Mouse (Mus musculus): ENCODE measurements around the gene Pou3f4.
"Not testable (repeated sequence)": the region's sequence is repeated elsewhere in the genome, so short reads cannot be mapped to it uniquely, and the experiment has no call there.

The Pou3f4 gene

DNA sequence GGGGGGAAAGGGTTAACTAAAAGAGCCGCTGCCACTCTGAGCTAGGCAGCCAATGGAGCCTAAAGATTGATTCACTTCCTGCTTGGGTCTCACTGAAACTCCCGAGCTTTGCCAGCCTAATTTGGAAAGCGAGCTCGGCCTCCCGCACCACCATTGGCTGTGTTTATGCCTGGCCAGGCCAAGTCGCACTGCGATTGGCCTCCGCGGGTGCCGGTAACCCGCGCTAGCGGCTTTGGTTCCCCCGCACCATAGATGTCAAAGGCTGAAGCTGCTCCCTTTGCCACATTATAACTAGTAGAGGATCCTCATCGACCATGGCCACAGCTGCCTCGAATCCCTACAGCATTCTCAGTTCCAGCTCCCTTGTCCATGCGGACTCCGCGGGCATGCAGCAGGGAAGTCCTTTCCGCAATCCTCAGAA, at the start of gene Pou3f4:
Pou3f4 (plus strand) TSS at position 130 of the 421 bp plus-strand sequence.
- DNase-seq (ENCODE audit: low read depth, low spot score) = no peak

DNA sequence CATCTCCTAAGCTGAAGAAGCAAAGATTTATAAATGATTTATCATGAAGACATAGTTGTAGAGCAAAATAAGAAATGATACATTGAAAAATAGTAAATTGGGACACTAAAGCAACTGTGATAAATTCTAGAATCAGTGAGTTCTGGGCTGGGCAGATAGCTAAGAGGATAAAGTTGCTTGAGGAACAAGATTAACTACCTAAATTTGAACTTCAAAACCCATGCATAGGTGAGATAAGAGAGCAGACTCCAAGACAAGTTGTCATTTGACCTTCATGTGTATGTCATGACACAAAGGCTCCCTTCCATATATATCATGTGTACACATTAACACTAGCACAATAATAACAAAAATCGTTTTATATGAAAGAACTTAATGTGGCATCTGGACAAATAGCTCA, 48.1 kb upstream of the Pou3f4 start:
- DNase-seq (ENCODE audit: low read depth, low spot score) = no peak

DNA sequence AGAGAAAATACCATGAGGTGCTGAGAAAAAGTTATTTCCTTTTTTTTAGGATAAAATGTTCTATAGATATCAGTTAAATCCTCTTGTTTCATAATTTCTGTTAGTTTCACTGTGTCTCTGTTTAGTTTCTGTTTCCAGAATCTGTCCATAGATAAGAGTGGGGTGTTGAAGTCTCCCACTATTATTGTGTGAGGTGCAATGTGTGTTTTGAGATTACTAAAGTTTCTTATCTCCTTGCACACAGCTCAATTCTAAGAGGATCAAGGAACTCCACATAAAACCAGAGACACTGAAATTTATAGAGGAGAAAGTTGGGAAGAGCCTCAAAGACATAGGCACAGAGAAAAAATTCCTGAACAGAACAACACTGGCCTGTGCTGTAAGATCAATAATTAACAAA, 39.3 kb upstream of the Pou3f4 start:
- not testable (repeated sequence) for DNase-seq (ENCODE audit: low read depth, low spot score)

DNA sequence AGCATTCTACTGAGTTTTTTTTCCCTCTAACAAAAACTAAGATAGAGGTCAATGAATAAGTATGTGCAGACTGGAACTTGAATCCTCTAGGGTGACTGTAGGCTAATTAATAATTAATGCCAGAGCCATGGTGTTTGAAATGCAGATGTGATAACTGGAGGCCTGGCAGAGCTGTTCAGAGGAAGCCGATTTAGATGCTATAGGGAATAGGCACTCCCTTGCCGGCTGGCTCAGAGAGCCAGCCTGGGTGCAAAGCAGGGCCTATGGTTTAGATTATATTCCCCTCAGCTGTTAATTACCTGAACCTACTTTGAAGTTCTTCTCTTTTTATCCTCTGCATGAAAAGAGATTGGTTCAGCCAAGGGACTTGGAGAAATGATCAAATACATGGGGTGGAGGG, 11.6 kb upstream of the Pou3f4 start:
- no peak for DNase-seq (ENCODE audit: low read depth, low spot score)

DNA sequence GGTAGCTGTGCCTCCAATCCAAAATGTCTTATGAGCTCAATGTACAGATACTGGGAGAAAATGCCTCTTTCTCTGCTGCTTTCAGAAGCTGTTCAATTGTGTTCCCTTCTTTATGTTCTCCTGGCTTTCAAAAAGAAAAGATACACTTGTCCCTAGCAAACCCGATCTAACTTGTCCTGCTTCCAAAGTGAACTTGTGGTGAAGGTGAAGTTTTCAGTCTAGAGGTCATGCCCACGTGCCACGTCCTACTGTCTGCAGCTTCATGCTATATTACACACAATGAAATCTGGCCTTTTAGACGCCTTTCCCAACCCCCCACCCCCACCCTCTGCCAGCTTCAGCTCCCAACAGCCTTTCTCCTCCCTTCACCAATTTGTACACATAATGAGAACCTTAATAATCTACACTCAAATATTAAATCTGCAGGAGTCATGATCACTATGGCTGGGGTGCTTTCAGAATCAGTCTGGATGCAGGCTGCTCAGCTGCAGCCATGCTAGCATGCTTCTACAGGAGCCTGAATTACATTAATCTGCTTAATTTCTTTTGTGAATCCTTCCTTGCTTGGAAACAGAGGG, 4.0 kb upstream of the Pou3f4 start:
- DNase-seq (ENCODE audit: low read depth, low spot score) = no peak

DNA sequence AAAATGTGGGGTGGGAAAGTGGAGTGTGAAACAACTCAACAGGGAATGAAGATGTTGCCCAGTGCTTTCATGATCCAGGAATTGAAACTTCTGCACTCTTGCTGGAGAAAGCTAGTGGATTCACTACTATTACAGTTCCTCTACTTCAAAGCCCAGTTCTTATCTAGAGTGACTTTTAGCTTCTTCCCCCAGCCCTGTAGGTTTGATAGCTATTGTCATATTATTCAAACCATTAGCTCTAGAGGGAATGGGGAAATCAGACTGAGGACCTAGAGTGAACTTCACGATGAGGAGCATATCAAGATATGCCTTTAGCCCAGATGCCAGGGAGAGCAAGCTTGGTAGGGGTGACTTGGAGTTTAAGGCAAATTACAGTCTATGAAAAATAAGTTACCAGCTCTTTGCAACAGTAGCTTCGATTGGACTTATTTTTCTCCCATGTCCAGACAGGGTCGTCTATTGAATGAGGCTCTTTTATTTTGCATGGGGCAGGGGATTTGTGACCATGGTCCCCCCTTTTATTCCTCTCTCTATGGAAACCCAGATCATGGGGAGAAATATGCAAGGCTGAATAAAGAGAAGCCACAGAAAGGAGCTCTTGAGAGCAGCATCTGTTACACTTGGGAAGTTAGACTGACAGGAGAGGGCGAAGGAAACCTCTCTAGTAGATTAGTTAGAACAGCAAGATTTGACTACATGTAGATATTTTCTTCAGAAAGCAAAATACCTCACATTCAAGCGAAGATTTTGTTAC, 3.1 kb upstream of the Pou3f4 start:
- no peak for DNase-seq (ENCODE audit: low read depth, low spot score)

DNA sequence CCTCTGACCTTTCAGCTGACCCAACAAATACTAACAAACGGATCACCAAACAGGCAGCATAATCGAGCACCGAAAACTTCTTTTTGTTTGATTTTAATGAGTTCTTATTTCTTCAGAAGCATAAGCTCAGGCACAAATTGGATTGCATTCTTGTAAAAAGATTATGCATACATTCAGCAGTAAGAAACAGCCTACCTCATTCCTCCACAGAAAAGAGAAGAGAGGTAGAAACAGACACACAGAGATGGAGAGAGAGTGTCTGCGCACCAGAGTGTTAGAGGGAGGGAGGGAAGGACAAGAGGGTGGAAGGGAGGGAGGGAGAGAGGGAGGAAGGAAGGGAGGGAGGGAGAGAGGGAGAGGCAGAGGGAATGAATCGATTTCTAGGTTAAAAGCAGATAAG, 2.0 kb upstream of the Pou3f4 start:
- DNase-seq (ENCODE audit: low read depth, low spot score) = no peak

DNA sequence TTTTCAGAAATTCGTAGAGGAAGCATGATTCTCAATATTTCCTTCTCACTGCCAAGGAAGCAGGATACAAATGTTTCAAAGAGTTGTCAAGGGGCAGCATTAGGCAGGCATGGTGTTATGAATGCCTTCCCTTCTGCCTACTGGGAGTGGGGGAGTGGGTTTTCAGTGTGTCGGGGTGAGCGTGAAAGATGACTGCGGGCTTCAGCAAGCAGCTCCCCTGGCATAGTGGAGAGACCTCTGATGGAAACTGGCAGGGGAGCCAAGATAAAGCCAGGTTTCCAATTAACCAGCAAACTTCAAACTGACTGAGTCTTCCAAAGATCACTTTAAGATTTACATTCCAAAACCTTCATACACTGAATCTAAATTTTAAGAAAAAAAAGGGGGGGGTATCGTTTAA, 679 bp upstream of the Pou3f4 start:
- DNase-seq (ENCODE audit: low read depth, low spot score) = no peak

DNA sequence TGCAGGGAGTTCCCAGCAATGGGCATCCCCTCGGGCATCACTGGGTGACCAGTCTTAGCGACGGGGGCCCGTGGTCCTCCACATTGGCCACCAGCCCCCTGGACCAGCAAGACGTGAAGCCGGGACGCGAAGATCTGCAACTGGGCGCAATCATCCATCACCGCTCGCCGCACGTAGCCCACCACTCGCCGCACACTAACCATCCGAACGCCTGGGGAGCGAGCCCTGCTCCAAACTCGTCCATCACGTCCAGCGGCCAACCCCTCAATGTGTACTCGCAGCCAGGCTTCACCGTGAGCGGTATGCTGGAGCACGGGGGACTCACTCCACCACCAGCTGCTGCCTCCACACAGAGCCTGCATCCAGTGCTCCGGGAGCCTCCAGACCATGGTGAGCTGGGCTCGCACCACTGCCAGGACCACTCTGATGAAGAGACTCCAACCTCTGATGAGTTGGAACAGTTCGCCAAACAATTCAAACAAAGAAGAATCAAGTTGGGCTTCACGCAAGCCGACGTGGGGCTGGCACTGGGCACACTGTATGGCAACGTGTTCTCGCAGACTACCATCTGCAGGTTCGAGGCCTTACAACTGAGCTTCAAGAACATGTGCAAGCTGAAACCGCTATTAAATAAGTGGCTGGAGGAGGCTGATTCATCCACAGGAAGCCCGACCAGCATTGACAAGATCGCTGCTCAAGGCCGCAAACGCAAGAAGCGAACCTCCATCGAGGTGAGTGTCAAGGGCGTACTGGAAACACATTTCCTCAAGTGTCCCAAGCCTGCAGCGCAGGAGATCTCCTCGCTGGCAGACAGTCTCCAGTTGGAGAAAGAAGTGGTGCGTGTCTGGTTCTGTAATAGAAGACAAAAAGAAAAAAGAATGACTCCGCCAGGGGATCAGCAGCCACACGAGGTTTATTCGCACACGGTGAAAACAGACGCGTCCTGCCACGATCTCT, 790 bp downstream of the Pou3f4 start:
- no peak for DNase-seq (ENCODE audit: low read depth, low spot score)

DNA sequence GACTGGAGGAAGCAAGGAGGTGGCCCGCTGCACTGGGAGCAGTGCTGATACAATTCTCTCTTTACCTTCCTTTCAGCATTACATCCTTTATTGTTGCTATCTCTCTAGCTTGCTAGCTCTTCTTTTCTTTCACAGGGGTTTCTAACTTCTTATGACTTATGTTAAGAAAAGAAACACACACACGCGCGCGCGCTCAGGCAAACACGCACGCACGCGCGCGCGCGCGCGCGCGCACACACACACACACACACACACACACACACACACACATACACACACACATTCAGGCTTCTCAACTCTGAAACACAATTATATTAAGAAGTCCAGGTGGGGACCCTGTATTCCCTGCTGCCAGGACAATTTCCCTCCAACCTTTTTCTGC, 1.5 kb downstream of the Pou3f4 start:
- DNase-seq (ENCODE audit: low read depth, low spot score) = no peak

DNA sequence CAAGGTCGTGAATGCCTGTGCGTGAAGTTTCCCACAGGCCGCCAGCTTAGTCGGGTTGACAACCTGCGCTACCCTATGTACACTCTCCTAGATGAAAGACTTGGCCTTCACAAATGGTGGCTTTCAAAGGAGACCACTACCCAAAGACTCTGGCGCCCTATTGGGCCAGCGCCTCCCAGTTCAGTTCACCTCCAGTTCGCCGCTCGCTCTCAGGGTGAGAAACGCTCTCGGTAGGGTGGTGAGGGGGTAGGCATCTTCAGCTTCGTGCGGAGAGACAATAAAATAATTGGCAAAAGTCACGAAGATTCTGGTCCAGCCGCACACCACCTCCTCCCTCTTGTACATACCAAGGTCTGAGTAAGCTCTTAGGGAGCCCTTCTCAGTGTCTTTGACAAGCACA, 2.5 kb downstream of the Pou3f4 start:
- DNase-seq (ENCODE audit: low read depth, low spot score) = no peak

DNA sequence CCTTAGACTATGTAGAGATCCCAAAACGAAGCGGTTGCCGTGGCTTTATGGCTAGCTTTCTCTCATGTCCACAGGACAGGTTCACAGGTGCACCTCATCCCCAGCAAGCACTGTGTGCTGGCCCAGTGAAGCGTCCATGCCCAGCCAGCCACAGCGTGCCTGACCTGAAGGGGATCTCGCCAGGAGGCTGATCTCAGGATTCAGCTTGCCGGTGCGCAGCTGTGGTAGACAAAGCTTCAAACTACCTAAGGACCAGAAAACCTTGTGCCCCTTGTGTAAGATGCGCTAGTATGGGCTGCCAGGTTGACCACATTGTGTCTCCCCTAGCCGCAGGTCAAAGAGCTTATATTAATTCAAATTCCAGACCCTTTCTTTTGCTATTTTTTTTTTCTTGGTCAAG, 3.1 kb downstream of the Pou3f4 start:
- no peak for DNase-seq (ENCODE audit: low read depth, low spot score)

DNA sequence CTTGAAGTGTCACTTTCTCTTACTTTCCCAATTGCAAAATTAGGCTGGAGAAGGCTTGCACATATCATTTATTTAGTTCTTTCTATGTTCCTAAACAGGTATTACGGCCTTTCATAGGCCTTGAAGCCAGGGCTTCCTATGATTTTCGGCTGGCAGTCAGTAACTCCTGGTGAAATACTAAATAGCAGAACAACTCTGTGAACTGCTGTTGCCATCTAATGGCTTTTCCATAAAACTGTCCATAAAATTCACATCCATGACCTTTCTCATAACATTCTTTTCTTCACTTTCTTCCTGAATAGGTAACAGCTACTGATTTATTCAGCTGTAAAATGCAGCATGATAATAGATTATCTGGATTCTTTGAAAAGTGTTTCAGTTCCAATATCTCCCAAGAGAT, 23.4 kb downstream of the Pou3f4 start:
- no peak for DNase-seq (ENCODE audit: low read depth, low spot score)

DNA sequence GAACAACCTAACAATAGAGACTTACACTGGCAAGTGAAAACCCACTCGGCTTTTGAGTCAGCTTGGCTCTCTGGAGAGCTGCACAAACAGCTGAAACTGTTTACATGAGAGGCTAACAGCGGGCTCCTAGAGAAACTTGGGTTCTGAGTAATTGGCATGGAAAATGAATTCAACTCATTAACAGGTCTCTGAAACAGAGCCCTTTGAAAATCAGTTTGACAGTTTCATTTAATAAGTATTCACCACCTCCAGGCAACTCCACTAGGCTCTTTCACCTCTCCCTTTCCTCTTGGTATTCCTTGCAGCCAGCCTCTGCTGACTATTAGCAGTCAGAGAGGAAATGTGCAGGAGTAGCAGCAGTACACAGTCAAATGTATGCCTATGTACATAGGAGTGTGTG, 37.2 kb downstream of the Pou3f4 start:
- DNase-seq (ENCODE audit: low read depth, low spot score) = no peak
